Mouse (Mus musculus): ENCODE measurements around the gene Gnpda2.
A peak's percentile ranks its signal among the peaks of the same experiment; 100 is the strongest.

The Gnpda2 gene

GRCm38 (mm10) chr5:69591640-69592461, at the start of gene Gnpda2:
Gnpda2 (minus strand) TSS chr5:69592340.
- DNase-seq (ENCODE audit: low read depth), result peak; percentile 91

- DNase-seq (ENCODE audit: low read depth), result no peak
Measured at GRCm38 (mm10) chr5:69634766-69635165, 42.6 kb upstream of the Gnpda2 start.

- no peak for DNase-seq (ENCODE audit: low read depth)
Measured at GRCm38 (mm10) chr5:69620899-69621298, 28.8 kb upstream of the Gnpda2 start.

- peak; percentile 65 for DNase-seq (ENCODE audit: low read depth)
Measured at GRCm38 (mm10) chr5:69613209-69613796, 21.2 kb upstream of the Gnpda2 start.

GRCm38 (mm10) chr5:69601027-69601426, 8.9 kb upstream of the Gnpda2 start:
- peak; percentile 52 for DNase-seq (ENCODE audit: low read depth)

- DNase-seq (ENCODE audit: low read depth), result peak; percentile 49
Measured at GRCm38 (mm10) chr5:69557404-69557935, 34.7 kb downstream of the Gnpda2 start.

GRCm38 (mm10) chr5:69556628-69557403, 35.3 kb downstream of the Gnpda2 start, which contains the start of gene Guf1:
Guf1 (plus strand) TSS chr5:69556923.
- peak; percentile 96 for DNase-seq (ENCODE audit: low read depth)

- no peak for DNase-seq (ENCODE audit: low read depth)
Measured at GRCm38 (mm10) chr5:69542489-69542888, 49.7 kb downstream of the Gnpda2 start, which contains the start of gene Yipf7. Yipf7 (minus strand) TSS chr5:69542648.

- DNase-seq (ENCODE audit: low read depth), result no peak
Measured at GRCm38 (mm10) chr5:69541680-69542079, 50.5 kb downstream of the Gnpda2 start.

GRCm38 (mm10) chr5:69523944-69524343, 68.2 kb downstream of the Gnpda2 start:
- DNase-seq (ENCODE audit: low read depth), result no peak
